Mouse (Mus musculus) cerebellum, postnatal 10 days (tissue): Measurements from ENCODE around the gene Cenpf.

ENCODE experiments used
- DNase-seq, 2 experiments: peaks; one replicate each; pipeline ENCODE4 v3.0.0; 2021; ENCODE audit warnings: mixed read lengths in 2 of 2

Gene Cenpf

GRCm38 (mm10) chr1:189687654-189688387 lies at the start of gene Cenpf:
Gene Cenpf, minus strand, starts transcription at chr1:189688086.
- DNase-seq: peak; percentile 98 to 99

- DNase-seq: no peak
Observed at GRCm38 (mm10) chr1:189732156-189732555, 44.3 kb upstream of the Cenpf start.

- no peak for DNase-seq
Observed at GRCm38 (mm10) chr1:189731697-189732096, 43.8 kb upstream of the Cenpf start.

- no peak for DNase-seq
Observed at GRCm38 (mm10) chr1:189729141-189729815, 41.4 kb upstream of the Cenpf start.

- no peak for DNase-seq
Observed at GRCm38 (mm10) chr1:189728784-189729115, 40.9 kb upstream of the Cenpf start.

- peak; percentile 56 to 73 for DNase-seq
Observed at GRCm38 (mm10) chr1:189727884-189728783, 40.2 kb upstream of the Cenpf start, which contains the start of gene Ptpn14. Gene Ptpn14, plus strand, starts transcription at chr1:189728268.

GRCm38 (mm10) chr1:189727346-189727883 lies 39.5 kb upstream of the Cenpf start:
- DNase-seq: peak; percentile 32 to 37

- DNase-seq: peak in 1 of 2 experiments; percentile 35
Observed at GRCm38 (mm10) chr1:189726121-189726520, 38.2 kb upstream of the Cenpf start.

- no peak for DNase-seq
Observed at GRCm38 (mm10) chr1:189718600-189718999, 30.7 kb upstream of the Cenpf start.

GRCm38 (mm10) chr1:189717546-189717945 lies 29.7 kb upstream of the Cenpf start:
- DNase-seq: no peak

GRCm38 (mm10) chr1:189715915-189716797 lies 28.3 kb upstream of the Cenpf start:
- DNase-seq: peak; percentile 83

GRCm38 (mm10) chr1:189709001-189709400 lies 21.1 kb upstream of the Cenpf start:
- no peak for DNase-seq

- DNase-seq: no peak
Observed at GRCm38 (mm10) chr1:189707419-189707818, 19.5 kb upstream of the Cenpf start.

GRCm38 (mm10) chr1:189707014-189707413 lies 19.1 kb upstream of the Cenpf start:
- no peak for DNase-seq

GRCm38 (mm10) chr1:189706040-189706645 lies 18.3 kb upstream of the Cenpf start:
- no peak for DNase-seq

GRCm38 (mm10) chr1:189703591-189703990 lies 15.7 kb upstream of the Cenpf start:
- DNase-seq: no peak

GRCm38 (mm10) chr1:189703156-189703555 lies 15.3 kb upstream of the Cenpf start:
- peak in 1 of 2 experiments; percentile 33 for DNase-seq

GRCm38 (mm10) chr1:189700990-189701389 lies 13.1 kb upstream of the Cenpf start:
- peak; percentile 91 to 93 for DNase-seq

- no peak for DNase-seq
Observed at GRCm38 (mm10) chr1:189700186-189700585, 12.3 kb upstream of the Cenpf start.

- no peak for DNase-seq
Observed at GRCm38 (mm10) chr1:189698416-189698815, 10.5 kb upstream of the Cenpf start.

- no peak for DNase-seq
Observed at GRCm38 (mm10) chr1:189695321-189695720, 7.4 kb upstream of the Cenpf start.
